ENCODE assay signal across 26 mouse cellular contexts in genomic region chrX:134752584-134752983, GRCm38 (mm10). TPM values are rescaled to one million over a fixed set of nuclear protein-coding genes. Genes with fewer than 3 reads are reported as not detected.
DNase-seq lines count a peak whose midpoint lies in the region; ATAC-seq and TF ChIP-seq lines count a peak whose summit lies in the region.
"Had no signal": no experiment of that assay in that cellular context is flagged by ENCODE, and none has a peak within 500 bp of the region (broad histone marks: within the 10 kb centered on the region; RNA-seq: fewer than 3 reads in every experiment).

No protein-coding gene starts in this region.

- 16% methylated on average over 4 of the region's 4 CpGs for WGBS in heart, embryonic 13.5 days
- 19% methylated on average over 4 of the region's 4 CpGs for WGBS in lung, postnatal 0 days

- no peak overlapping the region for H3K4me3 ChIP-seq in heart, embryonic 13.5 days
- no peak overlapping the region for H3K4me3 ChIP-seq in lung, postnatal 0 days (ENCODE audit: low read depth, low read length)
- no peak overlapping the region for H3K4me3 ChIP-seq in myocyte
- H3K4me3 ChIP-seq: hindbrain, embryonic 13.5 days; limb, embryonic 13.5 days; midbrain, embryonic 15.5 days; neural tube, embryonic 13.5 days; stomach, embryonic 15.5 days had no signal

- peaks cover 23% of the 10 kb centered on the region for H3K4me1 ChIP-seq in heart, embryonic 13.5 days
- no peaks in the 10 kb centered on the region for H3K4me1 ChIP-seq in lung, postnatal 0 days (ENCODE audit: insufficient read depth, low read depth, low read length)
- H3K4me1 ChIP-seq: stomach, embryonic 15.5 days had no signal

- H3K36me3 ChIP-seq in heart, embryonic 13.5 days = peaks cover 4% of the 10 kb centered on the region; the same call in 1 of the 2 replicates
- H3K36me3 ChIP-seq in lung, postnatal 0 days (ENCODE audit: insufficient read depth, low read length) = no peaks in the 10 kb centered on the region
- no peaks in the 10 kb centered on the region for H3K36me3 ChIP-seq in myocyte (ENCODE audit: control insufficient read depth, insufficient read depth)
- H3K36me3 ChIP-seq: hindbrain, embryonic 13.5 days; limb, embryonic 13.5 days; midbrain, embryonic 15.5 days; neural tube, embryonic 13.5 days; stomach, embryonic 15.5 days had no signal

- TF ChIP-seq POLR2A in myocyte (IDR thresholded peaks at IDR 0.05; ENCODE audit: insufficient read length, low read depth) = no peak

- TF ChIP-seq CTCF in lung, postnatal 0 days (IDR thresholded peaks at IDR 0.05) = no peak

- peak; percentile 44 for DNase-seq in gastrocnemius, adult 18-20 months (ENCODE audit: low spot score)
- DNase-seq in gastrocnemius, postnatal 36 days = no peak
- no peak for DNase-seq in heart, adult 9 months (ENCODE audit: low spot score in 2 of 2)
- DNase-seq in lung, postnatal 0 days (ENCODE audit: low spot score) = peak; percentile 17
- DNase-seq in lung, postnatal 25 days (ENCODE audit: low spot score) = no peak
- no peak for DNase-seq in thymus, postnatal 0 days (ENCODE audit: low spot score)
- DNase-seq: adrenal gland, adult 8-10 months; cerebellum, adult 8-10 months; cerebellum, postnatal 36 days; forebrain, postnatal 0 days; kidney, adult 11 months; kidney, postnatal 4 days; lung, embryonic 14.5 days; lung, postnatal 4 days; retina, postnatal 1 day; thymus, adult 18-20 months had no signal

- ATAC-seq in heart, embryonic 13.5 days (ENCODE audit: extremely low read depth, insufficient number of reproducible peaks, low FRiP score, low TSS enrichment) = no peak
- ATAC-seq in lung, postnatal 0 days = no peak
- ATAC-seq: activated CD4-positive, CD25-positive, alpha-beta regulatory T cell, adult 4 months; forebrain, postnatal 0 days; midbrain, embryonic 15.5 days had no signal

- TF ChIP-seq EP300 in lung, postnatal 0 days (IDR thresholded peaks at IDR 0.05) = no peak

- H3K4me2 ChIP-seq in heart, embryonic 13.5 days = 0 out of 2 replicates have a peak overlapping the region, but pooled peaks have one; percentile 20
- no peak overlapping the region for H3K4me2 ChIP-seq in lung, postnatal 0 days (replicated peaks; ENCODE audit: low read depth, low read length)
- H3K4me2 ChIP-seq in myocyte (ENCODE audit: low read depth) = peak overlapping the region; percentile 85
- H3K4me2 ChIP-seq: hindbrain, embryonic 13.5 days; limb, embryonic 13.5 days; lung, embryonic 14.5 days; midbrain, embryonic 15.5 days; neural tube, embryonic 13.5 days; stomach, embryonic 15.5 days had no signal

- no peak overlapping the region for H3K9ac ChIP-seq in heart, embryonic 13.5 days
- no peak overlapping the region for H3K9ac ChIP-seq in lung, postnatal 0 days (replicated peaks; ENCODE audit: low read depth)
- H3K9ac ChIP-seq: forebrain, postnatal 0 days; hindbrain, embryonic 13.5 days; limb, embryonic 13.5 days; liver, embryonic 14.5 days; lung, embryonic 14.5 days; midbrain, embryonic 15.5 days; neural tube, embryonic 13.5 days; stomach, embryonic 15.5 days had no signal

- H3K27me3 ChIP-seq in heart, embryonic 13.5 days (replicated peaks) = 0 out of 2 replicates have a peak, but pooled peaks cover 7% of the 10 kb centered on the region
- H3K27me3 ChIP-seq in lung, postnatal 0 days (replicated peaks; ENCODE audit: insufficient read depth, low read length) = no peaks in the 10 kb centered on the region
- H3K27me3 ChIP-seq in myocyte (ENCODE audit: control insufficient read depth, insufficient read depth, insufficient read length) = no peaks in the 10 kb centered on the region
- H3K27me3 ChIP-seq: stomach, embryonic 15.5 days had no signal

- peak overlapping the region; percentile 73 for H3K27ac ChIP-seq in heart, embryonic 13.5 days (replicated peaks)
- H3K27ac ChIP-seq in lung, postnatal 0 days (ENCODE audit: low read length) = no peak overlapping the region
- H3K27ac ChIP-seq: hindbrain, embryonic 13.5 days; limb, embryonic 13.5 days; liver, embryonic 14.5 days; midbrain, embryonic 15.5 days; neural tube, embryonic 13.5 days; stomach, embryonic 15.5 days had no signal

- no peaks in the 10 kb centered on the region for H3K9me3 ChIP-seq in heart, embryonic 13.5 days
- no peaks in the 10 kb centered on the region for H3K9me3 ChIP-seq in lung, postnatal 0 days (ENCODE audit: low read length)
- H3K9me3 ChIP-seq: hindbrain, embryonic 13.5 days; limb, embryonic 13.5 days; midbrain, embryonic 15.5 days; neural tube, embryonic 13.5 days; stomach, embryonic 15.5 days had no signal

- H3K79me2 ChIP-seq in myocyte (ENCODE audit: control insufficient read depth, insufficient read depth) = no peaks in the 10 kb centered on the region

- intact Hi-C loops in gastrocnemius, postnatal 36 days (cut with DNase I) = no loop called here

- no peak overlapping the region for H3ac ChIP-seq in myocyte (ENCODE audit: control insufficient read depth, insufficient read length)

TF ChIP-seq in myocyte, 11 proteins besides CTCF, POLR2A, EP300 and RAD21:
- TF ChIP-seq REST (IDR thresholded peaks at IDR 0.05; ENCODE audit: insufficient read depth, insufficient read length) = no peak
- TF ChIP-seq E2F4 (IDR thresholded peaks at IDR 0.05; ENCODE audit: insufficient read depth) = no peak
- TF ChIP-seq MAX (IDR thresholded peaks at IDR 0.05; ENCODE audit: low read depth) = no peak
- no peak for TF ChIP-seq POLR2AphosphoS2 (IDR thresholded peaks at IDR 0.05; ENCODE audit: insufficient read length, low read depth)
- TF ChIP-seq TCF12 (IDR thresholded peaks at IDR 0.05; ENCODE audit: insufficient read depth, poor library complexity, severe bottlenecking) = peak; percentile 29
- no peak for TF ChIP-seq CEBPB (IDR thresholded peaks at IDR 0.05; ENCODE audit: insufficient read depth, poor library complexity, severe bottlenecking)
- no peak for TF ChIP-seq SRF (IDR thresholded peaks at IDR 0.05; ENCODE audit: control insufficient read depth, insufficient read length, low read depth)
- TF ChIP-seq USF1 (IDR thresholded peaks at IDR 0.05; ENCODE audit: low read depth) = no peak
- peak in 2 of 3 experiments; percentile 49 to 84 for TF ChIP-seq MYOG (IDR thresholded peaks at IDR 0.05; ENCODE audit: control insufficient read depth in 1 of 3, insufficient read depth in 1 of 3, insufficient read length in 2 of 3, low read depth in 2 of 3)
- TF ChIP-seq TCF3 (IDR thresholded peaks at IDR 0.05; ENCODE audit: insufficient read length, low read depth) = no peak
- peak; percentile 69 to 84 (median 80) for TF ChIP-seq MYOD1 (IDR thresholded peaks at IDR 0.05; ENCODE audit: control insufficient read depth in 1 of 3, insufficient read length in 2 of 3, low read depth in 2 of 3)

RNA-seq across cellular contexts. Expression of gene Armcx6, which starts 1.4 kb away (rescaled TPM):
- 1 to 10 TPM in 1 of 2 experiments, under 1 TPM in 1; 0.94 to 1.8 TPM for total RNA-seq in gastrocnemius, adult 18-20 months (2021)
- 1 to 10 TPM; 1.5 to 2.0 TPM for total RNA-seq in gastrocnemius, postnatal 36 days (2021)
- polyA plus RNA-seq in heart, embryonic 13.5 days (2015; fragmentation: Nextera tagmentation; extraction: Ambion mirVana) = 18.9 and 19.0 TPM in 2 replicates
- polyA plus RNA-seq in lung, postnatal 0 days (2015; fragmentation: Nextera tagmentation; extraction: Ambion mirVana) = 11.9 and 13.1 TPM in 2 replicates
- polyA plus RNA-seq in myocyte (2012; fragmentation: generic; extraction: Trizol) = 6.7 TPM
- polyA plus RNA-seq in thymus, postnatal 0 days (2015; fragmentation: Nextera tagmentation; extraction: Ambion mirVana) = 10.7 and 10.8 TPM in 2 replicates
- total RNA-seq: MEL had no signal

RNA-seq across cellular contexts. Expression of gene Armcx3, which starts 3.8 kb away (rescaled TPM):
- 10 to 100 TPM; 17.0 to 23.3 TPM for total RNA-seq in gastrocnemius, adult 18-20 months (2021)
- total RNA-seq in gastrocnemius, postnatal 36 days (2021) = 10 to 100 TPM; 21.9 to 23.4 TPM
- 75.1 and 82.7 TPM in 2 replicates for polyA plus RNA-seq in heart, embryonic 13.5 days (2015; fragmentation: Nextera tagmentation; extraction: Ambion mirVana)
- polyA plus RNA-seq in lung, postnatal 0 days (2015; fragmentation: Nextera tagmentation; extraction: Ambion mirVana) = 46.4 and 56.2 TPM in 2 replicates
- polyA plus RNA-seq in myocyte (2012; fragmentation: generic; extraction: Trizol) = 24.2 TPM
- 25.7 and 26.4 TPM in 2 replicates for polyA plus RNA-seq in thymus, postnatal 0 days (2015; fragmentation: Nextera tagmentation; extraction: Ambion mirVana)

RNA-seq across cellular contexts. Expression of gene Armcx1, which starts 34.8 kb away (rescaled TPM):
- total RNA-seq in gastrocnemius, adult 18-20 months (2021) = 1 to 10 TPM; 1.4 to 1.5 TPM
- 1 to 10 TPM; 1.7 to 1.9 TPM for total RNA-seq in gastrocnemius, postnatal 36 days (2021)
- 41.0 and 46.1 TPM in 2 replicates for polyA plus RNA-seq in heart, embryonic 13.5 days (2015; fragmentation: Nextera tagmentation; extraction: Ambion mirVana)
- polyA plus RNA-seq in lung, postnatal 0 days (2015; fragmentation: Nextera tagmentation; extraction: Ambion mirVana) = 33.3 and 37.3 TPM in 2 replicates
- polyA plus RNA-seq in myocyte (2012; fragmentation: generic; extraction: Trizol) = 6.0 TPM
- 12.7 and 14.2 TPM in 2 replicates for polyA plus RNA-seq in thymus, postnatal 0 days (2015; fragmentation: Nextera tagmentation; extraction: Ambion mirVana)
- total RNA-seq: MEL had no signal

RNA-seq across cellular contexts. Expression of gene Armcx2, which starts 56.4 kb away (rescaled TPM):
- total RNA-seq in gastrocnemius, adult 18-20 months (2021) = 1 to 10 TPM; 1.5 to 2.7 TPM
- total RNA-seq in gastrocnemius, postnatal 36 days (2021) = 1 to 10 TPM; 3.1 to 3.2 TPM
- polyA plus RNA-seq in heart, embryonic 13.5 days (2015; fragmentation: Nextera tagmentation; extraction: Ambion mirVana) = 61.5 and 64.3 TPM in 2 replicates
- 24.0 and 29.7 TPM in 2 replicates for polyA plus RNA-seq in lung, postnatal 0 days (2015; fragmentation: Nextera tagmentation; extraction: Ambion mirVana)
- polyA plus RNA-seq in myocyte (2012; fragmentation: generic; extraction: Trizol) = 49.4 TPM
- 14.3 and 14.7 TPM in 2 replicates for polyA plus RNA-seq in thymus, postnatal 0 days (2015; fragmentation: Nextera tagmentation; extraction: Ambion mirVana)

Comparison
In these comparisons a context has a peak if more than half of its experiments do, and no peak if none do; other contexts are left out.
1. DNase-seq: peak in gastrocnemius, adult 18-20 months (single experiment) and lung, postnatal 0 days (single experiment); none in gastrocnemius, postnatal 36 days (0 of 2), heart, adult 9 months (0 of 2), lung, postnatal 25 days (single experiment) and thymus, postnatal 0 days (single experiment).